Mouse (Mus musculus) hindbrain, postnatal 0 days (tissue): ENCODE data around the gene Dcdc2b. TPM values are rescaled to one million over a fixed set of nuclear protein-coding genes. Genes with fewer than 3 reads are reported as not detected.

Experiments
- ATAC-seq: fragments of 200-750 bp; cut with Nextera tagmentation; 2 replicates; pipeline ENCODE4 v1.8.0; 2017; ENCODE audit warnings: mild to moderate bottlenecking, moderate TSS enrichment, moderate library complexity
- DNase-seq: peaks from one replicate; pipeline ENCODE4 v3.0.0-alpha.2; 2015; ENCODE audit warnings: low spot score
- H3K27ac ChIP-seq: fragments of 300-500 bp; sonication (generic); 2 replicates; pipeline ENCODE4 v1.5.1; 2014; ENCODE audit warnings: mild to moderate bottlenecking
- H3K27me3 ChIP-seq: fragments of 300-500 bp; sonication (generic); 2 replicates; pipeline ENCODE4 v1.6.1; 2014; ENCODE audit warnings: low read length, mixed read lengths; ENCODE audit not compliant: insufficient read depth
- H3K36me3 ChIP-seq: fragments of 300-500 bp; sonication (generic); 2 replicates; pipeline ENCODE4 v1.6.1; 2014; ENCODE audit warnings: low read length, mixed read lengths; ENCODE audit not compliant: insufficient read depth
- H3K4me1 ChIP-seq: fragments of 300-500 bp; sonication (generic); 2 replicates; pipeline ENCODE4 v1.6.1; 2014; ENCODE audit warnings: antibody characterized with exemption, low read length, mixed read lengths; ENCODE audit not compliant: insufficient read depth
- H3K4me2 ChIP-seq: fragments of 300-500 bp; sonication (generic); 2 replicates; pipeline ENCODE4 v1.6.1; 2014; ENCODE audit warnings: low read depth, mild to moderate bottlenecking, low read length, moderate library complexity, mixed read lengths
- H3K4me3 ChIP-seq: fragments of 300-500 bp; sonication (generic); 2 replicates; pipeline ENCODE4 v1.5.1; 2014; ENCODE audit warnings: low read length
- H3K9ac ChIP-seq: fragments of 300-500 bp; sonication (generic); replicated peaks from 2 replicates; pipeline ENCODE4 v1.6.1; 2014; ENCODE audit warnings: mild to moderate bottlenecking, low read length, moderate library complexity, mixed read lengths
- H3K9me3 ChIP-seq: fragments of 300-500 bp; sonication (generic); 2 replicates; pipeline ENCODE4 v1.6.1; 2016; ENCODE audit warnings: low read length, mixed read lengths
- CTCF ChIP-seq: IDR thresholded peaks from 2 replicates; pipeline ENCODE4 v1.5.1; 2016; ENCODE audit warnings: antibody characterized with exemption, control low read depth, low read depth
- WGBS: fragments of 180-500 bp; shearing (Covaris S2); extraction: QIAGEN DNeasy Blood & Tissue Kit; methylation state at CpG from one replicate; pipeline ENCODE4 v1.1.7; 2014; 5-methylcytosine and 5-hydroxymethylcytosine counted together
- polyA plus RNA-seq: library from polyadenylated mRNA; unstranded; fragments of >200 nt; fragmentation: Nextera tagmentation; extraction: Ambion mirVana; gene quantifications from 2 replicates; pipeline ENCODE4 v1.2.1, GENCODE M21; 2015
- total RNA-seq: library from RNA; depleted of rRNA; stranded (reverse); fragments of >200 nt; gene quantifications from 2 replicates; pipeline ENCODE4 v1.2.3, GENCODE M21; 2014; rRNA removed

The Dcdc2b gene
- total and polyA plus RNA-seq, 2 experiments from 2014 or later: 4.1 TPM; not detected in 1

- DNase-seq (no peak), ATAC-seq (no peak)
- WGBS: 70% methylated on average over 8 of the region's 8 CpGs
- no peaks in the 10 kb centered on the region for H3K9me3 ChIP-seq
- no peaks in the 10 kb centered on the region for H3K4me1 ChIP-seq
- no peak overlapping the region for H3K27ac ChIP-seq
- no peaks in the 10 kb centered on the region for H3K27me3 ChIP-seq
- no peak overlapping the region for H3K4me3 ChIP-seq
- H3K36me3 ChIP-seq: no peaks in the 10 kb centered on the region
- no peak overlapping the region for H3K4me2 ChIP-seq
- no peak overlapping the region for H3K9ac ChIP-seq
- TF ChIP-seq CTCF: no peak
Observed at GRCm38 (mm10) chr4:129563718-129564117, 50.3 kb downstream of the Dcdc2b start.

- no peak for TF ChIP-seq CTCF
- H3K27me3 ChIP-seq: no peaks in the 10 kb centered on the region
- H3K27ac ChIP-seq: no peak overlapping the region
- no peak overlapping the region for H3K4me3 ChIP-seq
- no peak for DNase-seq
- no peaks in the 10 kb centered on the region for H3K4me1 ChIP-seq
- H3K4me2 ChIP-seq: no peak overlapping the region
- 93% methylated on average over 5 of the region's 5 CpGs for WGBS
- no peaks in the 10 kb centered on the region for H3K9me3 ChIP-seq
- H3K9ac ChIP-seq: no peak overlapping the region
- no peaks in the 10 kb centered on the region for H3K36me3 ChIP-seq
- ATAC-seq: no peak
Observed at GRCm38 (mm10) chr4:129561184-129561583, 52.9 kb downstream of the Dcdc2b start.

Other genes starting within 250 kb of the Dcdc2b start
- gene Zbtb8a, start 236.1 kb downstream of the Dcdc2b start, total RNA-seq: 26.9 and 29.6 TPM in 2 replicates
- gene Zbtb8a, start 236.1 kb downstream of the Dcdc2b start, polyA plus RNA-seq: 14.9 and 15.3 TPM in 2 replicates
- 9.7 and 15.3 TPM in 2 replicates for gene Zbtb8b, start 173.4 kb downstream of the Dcdc2b start, total RNA-seq
- gene Zbtb8b, start 173.4 kb downstream of the Dcdc2b start, polyA plus RNA-seq: 11.3 and 12.9 TPM in 2 replicates
- gene Bsdc1, start 152.7 kb downstream of the Dcdc2b start, total RNA-seq: 55.2 and 60.6 TPM in 2 replicates
- gene Bsdc1, start 152.7 kb downstream of the Dcdc2b start, polyA plus RNA-seq: 25.3 and 27.1 TPM in 2 replicates
- gene Tssk3, start 123.2 kb downstream of the Dcdc2b start, total RNA-seq: not detected in 2 replicates
- gene Tssk3, start 123.2 kb downstream of the Dcdc2b start, polyA plus RNA-seq: 1.1 and 1.3 TPM in 2 replicates
- 3.9 TPM in 1 of 2 replicates, not detected in the other for gene Fam229a, start 123.1 kb downstream of the Dcdc2b start, total RNA-seq
- 3.0 and 3.1 TPM in 2 replicates for gene Fam229a, start 123.1 kb downstream of the Dcdc2b start, polyA plus RNA-seq
- gene Marcksl1, start 100.7 kb downstream of the Dcdc2b start, total RNA-seq: 1,438 and 1,538 TPM in 2 replicates
- gene Marcksl1, start 100.7 kb downstream of the Dcdc2b start, polyA plus RNA-seq: 1,583 and 1,620 TPM in 2 replicates
- 20.7 and 38.0 TPM in 2 replicates for gene Hdac1, start 71.5 kb downstream of the Dcdc2b start, total RNA-seq
- gene Hdac1, start 71.5 kb downstream of the Dcdc2b start, polyA plus RNA-seq: 56.6 and 62.1 TPM in 2 replicates
- 10.1 and 12.5 TPM in 2 replicates for gene Lck, start 40.6 kb downstream of the Dcdc2b start, total RNA-seq
- gene Lck, start 40.6 kb downstream of the Dcdc2b start, polyA plus RNA-seq: 12.2 and 13.0 TPM in 2 replicates
- not detected in 2 replicates for gene Fam167b, start 35.7 kb downstream of the Dcdc2b start, total RNA-seq
- gene Fam167b, start 35.7 kb downstream of the Dcdc2b start, polyA plus RNA-seq: 0.33 and 0.48 TPM in 2 replicates
- gene Eif3i, start 13.6 kb downstream of the Dcdc2b start, total RNA-seq: 364 and 401 TPM in 2 replicates
- gene Eif3i, start 13.6 kb downstream of the Dcdc2b start, polyA plus RNA-seq: 231 and 233 TPM in 2 replicates
- gene Tmem234, start 13.6 kb downstream of the Dcdc2b start, total RNA-seq: 150 and 182 TPM in 2 replicates
- 216 and 221 TPM in 2 replicates for gene Tmem234, start 13.6 kb downstream of the Dcdc2b start, polyA plus RNA-seq
- 11.2 and 12.0 TPM in 2 replicates for gene Iqcc, start 4.8 kb upstream of the Dcdc2b start, total RNA-seq
- 21.0 and 21.1 TPM in 2 replicates for gene Iqcc, start 4.8 kb upstream of the Dcdc2b start, polyA plus RNA-seq
- 55.0 and 77.7 TPM in 2 replicates for gene Ccdc28b, start 9.7 kb upstream of the Dcdc2b start, total RNA-seq
- 150 and 157 TPM in 2 replicates for gene Ccdc28b, start 9.7 kb upstream of the Dcdc2b start, polyA plus RNA-seq
- 31.6 and 32.2 TPM in 2 replicates for gene Txlna, start 26.8 kb upstream of the Dcdc2b start, total RNA-seq
- gene Txlna, start 26.8 kb upstream of the Dcdc2b start, polyA plus RNA-seq: 29.3 and 29.5 TPM in 2 replicates
- 61.6 and 61.8 TPM in 2 replicates for gene Kpna6, start 58.5 kb upstream of the Dcdc2b start, total RNA-seq
- 11.6 and 13.0 TPM in 2 replicates for gene Kpna6, start 58.5 kb upstream of the Dcdc2b start, polyA plus RNA-seq
- gene Tmem39b, start 82.6 kb upstream of the Dcdc2b start, total RNA-seq: 23.8 and 25.2 TPM in 2 replicates
- gene Tmem39b, start 82.6 kb upstream of the Dcdc2b start, polyA plus RNA-seq: 10.5 and 12.1 TPM in 2 replicates
- gene Khdrbs1, start 128.0 kb upstream of the Dcdc2b start, total RNA-seq: 75.1 and 86.2 TPM in 2 replicates
- 85.7 and 86.5 TPM in 2 replicates for gene Khdrbs1, start 128.0 kb upstream of the Dcdc2b start, polyA plus RNA-seq
- gene Ptp4a2, start 197.0 kb upstream of the Dcdc2b start, total RNA-seq: 83.5 and 91.7 TPM in 2 replicates
- 243 and 254 TPM in 2 replicates for gene Ptp4a2, start 197.0 kb upstream of the Dcdc2b start, polyA plus RNA-seq